Mouse (Mus musculus) liver, adult 10 weeks (tissue): ENCODE data around the gene BC051019. TPM values are rescaled to one million over a fixed set of nuclear protein-coding genes. Genes with fewer than 3 reads are reported as not detected.

Source experiments
- polyA plus RNA-seq: library from polyadenylated mRNA; stranded (reverse); fragments of 350-450 nt; fragmentation: Illumina TruSeq; extraction: RNeasy Lipid Tissue Mini Kit (QIAGEN cat#74804); gene quantifications from one replicate; pipeline ENCODE4 v1.2.3, GENCODE M21; 2014; ENCODE audit warnings: low read depth, low replicate concordance

Gene BC051019
- polyA plus RNA-seq: not detected

GRCm38 (mm10) chr7:109723697-109724096, at the start of gene BC051019:
Gene BC051019 (minus strand): TSS chr7:109723850.

GRCm38 (mm10) chr7:109752008-109752925, 28.6 kb upstream of the BC051019 start, which contains the start of gene Tmem9b:
Gene Tmem9b (minus strand): TSS chr7:109752875.

GRCm38 (mm10) chr7:109731626-109732025, 8.0 kb upstream of the BC051019 start, which contains the start of gene Ascl3:
Gene Ascl3 (minus strand): TSS chr7:109731726.

GRCm38 (mm10) chr7:109703190-109704015, 20.2 kb downstream of the BC051019 start, which contains the start of the genes St5 and Akip1:
Gene St5 (minus strand): TSS chr7:109703605.
Gene Akip1 (plus strand): TSS chr7:109703690.

Other genes with a start within 250 kb of the BC051019 start
- gene Trim66, start 215.7 kb downstream of the BC051019 start, polyA plus RNA-seq: not detected
- 93.0 TPM for gene Rpl27a, start 204.7 kb downstream of the BC051019 start, polyA plus RNA-seq
- gene St5, start 20.2 kb downstream of the BC051019 start, polyA plus RNA-seq: 34.9 TPM
- 29.2 TPM for gene Akip1, start 20.2 kb downstream of the BC051019 start, polyA plus RNA-seq
- gene Ascl3, start 7.9 kb upstream of the BC051019 start, polyA plus RNA-seq: not detected
- 37.7 TPM for gene Tmem9b, start 29.0 kb upstream of the BC051019 start, polyA plus RNA-seq
- gene Nrip3, start 58.2 kb upstream of the BC051019 start, polyA plus RNA-seq: not detected
- not detected for gene Scube2, start 141.8 kb upstream of the BC051019 start, polyA plus RNA-seq
- gene Dennd5a, start 236.6 kb upstream of the BC051019 start, polyA plus RNA-seq: 18.1 TPM